Mouse (Mus musculus) intestine, embryonic 15.5 days (tissue): ENCODE results near the gene Ccr4. TPM values are rescaled to one million over a fixed set of nuclear protein-coding genes. Genes with fewer than 3 reads are reported as not detected.
"Not testable (repeated sequence)": the region's sequence is repeated elsewhere in the genome, so short reads cannot be mapped to it uniquely, and the experiment has no call there.

ENCODE experiments used
- ATAC-seq: fragments of 200-750 bp; cut with Nextera tagmentation; 2 replicates; pipeline ENCODE4 v1.8.0; 2017; ENCODE audit warnings: moderate TSS enrichment, moderate library complexity
- H3K27ac ChIP-seq: fragments of 300-500 bp; sonication (generic); 2 replicates; pipeline ENCODE4 v1.5.1; 2015; ENCODE audit warnings: mild to moderate bottlenecking, inconsistent platforms
- H3K27me3 ChIP-seq: fragments of 300-500 bp; sonication (generic); replicated peaks from 2 replicates; pipeline ENCODE4 v1.6.1; 2015; ENCODE audit warnings: inconsistent platforms
- H3K36me3 ChIP-seq: fragments of 300-500 bp; sonication (generic); 2 replicates; pipeline ENCODE4 v1.6.1; 2015; ENCODE audit warnings: inconsistent platforms
- H3K4me1 ChIP-seq: fragments of 300-500 bp; sonication (generic); replicated peaks from 2 replicates; pipeline ENCODE4 v1.6.1; 2015; ENCODE audit warnings: inconsistent platforms
- H3K4me2 ChIP-seq: fragments of 300-500 bp; sonication (generic); replicated peaks from 2 replicates; pipeline ENCODE4 v1.6.1; 2015; ENCODE audit warnings: mild to moderate bottlenecking, inconsistent platforms
- H3K4me3 ChIP-seq: fragments of 300-500 bp; sonication (generic); replicated peaks from 2 replicates; pipeline ENCODE4 v1.5.1; 2015; ENCODE audit warnings: inconsistent platforms
- H3K9ac ChIP-seq: fragments of 300-500 bp; sonication (generic); 2 replicates; pipeline ENCODE4 v1.6.1; 2015; ENCODE audit warnings: inconsistent platforms
- H3K9me3 ChIP-seq: fragments of 300-500 bp; sonication (generic); 2 replicates; pipeline ENCODE4 v1.6.1; 2016; ENCODE audit warnings: inconsistent platforms
- WGBS: fragments of 180-500 bp; shearing (Covaris S2); methylation state at CpG from one replicate; pipeline ENCODE4 v1.1.7; 2015; 5-methylcytosine and 5-hydroxymethylcytosine counted together
- polyA plus RNA-seq: library from polyadenylated mRNA; unstranded; fragments of >200 nt; fragmentation: Nextera tagmentation; extraction: Ambion mirVana; gene quantifications from 2 replicates; pipeline ENCODE4 v1.2.1, GENCODE M21; 2015

Ccr4 gene
- polyA plus RNA-seq, 1 experiment from 2014 or later: 0.63 TPM

GRCm38 (mm10) chr9:114534747-114535517 is 30.2 kb upstream of the Ccr4 start:
- no peaks in the 10 kb centered on the region for H3K9me3 ChIP-seq
- no peak for ATAC-seq
- H3K27ac ChIP-seq: no peak overlapping the region
- H3K27me3 ChIP-seq: no peaks in the 10 kb centered on the region
- H3K9ac ChIP-seq: no peak overlapping the region
- H3K4me2 ChIP-seq: no peak overlapping the region
- 82% methylated on average over 9 of the region's 9 CpGs for WGBS
- H3K36me3 ChIP-seq: no peaks in the 10 kb centered on the region
- H3K4me1 ChIP-seq: peaks cover 11% of the 10 kb centered on the region
- no peak overlapping the region for H3K4me3 ChIP-seq

- peaks cover 11% of the 10 kb centered on the region for H3K4me1 ChIP-seq
- no peak overlapping the region for H3K9ac ChIP-seq
- no peak overlapping the region for H3K4me3 ChIP-seq
- WGBS: 78% methylated on average over 4 of the region's 4 CpGs
- H3K4me2 ChIP-seq: no peak overlapping the region
- no peak overlapping the region for H3K27ac ChIP-seq
- no peaks in the 10 kb centered on the region for H3K36me3 ChIP-seq
- no peaks in the 10 kb centered on the region for H3K9me3 ChIP-seq
- H3K27me3 ChIP-seq: no peaks in the 10 kb centered on the region
- 0 out of 2 replicates have a peak, but pooled peaks have one; percentile 24 for ATAC-seq
Measured at GRCm38 (mm10) chr9:114533848-114534247, 29.1 kb upstream of the Ccr4 start.

GRCm38 (mm10) chr9:114531276-114531675 is 26.6 kb upstream of the Ccr4 start:
- 23% methylated on average over 11 of the region's 11 CpGs for WGBS
- no peak for ATAC-seq

GRCm38 (mm10) chr9:114528680-114529048 is 23.9 kb upstream of the Ccr4 start:
- no peaks in the 10 kb centered on the region for H3K9me3 ChIP-seq
- H3K27me3 ChIP-seq: no peaks in the 10 kb centered on the region
- ATAC-seq: no peak
- H3K4me2 ChIP-seq: no peak overlapping the region
- H3K36me3 ChIP-seq: no peaks in the 10 kb centered on the region
- no peak overlapping the region for H3K9ac ChIP-seq
- H3K27ac ChIP-seq: 0 out of 2 replicates have a peak overlapping the region, but pooled peaks have one; percentile 3
- H3K4me1 ChIP-seq: peaks cover 24% of the 10 kb centered on the region
- no peak overlapping the region for H3K4me3 ChIP-seq
- WGBS: 46% methylated on average over 9 of the region's 9 CpGs

More at GRCm38 (mm10) chr9:114531276-114531675, 26.6 kb upstream of the Ccr4 start:
- H3K9ac ChIP-seq: no peak overlapping the region
- H3K4me3 ChIP-seq: no peak overlapping the region
- H3K27ac ChIP-seq: no peak overlapping the region
- H3K27me3 ChIP-seq: no peaks in the 10 kb centered on the region
- no peak overlapping the region for H3K4me2 ChIP-seq
- no peaks in the 10 kb centered on the region for H3K9me3 ChIP-seq
- peaks cover 17% of the 10 kb centered on the region for H3K4me1 ChIP-seq
- no peaks in the 10 kb centered on the region for H3K36me3 ChIP-seq

GRCm38 (mm10) chr9:114527992-114528679 is 23.4 kb upstream of the Ccr4 start:
- Histone ChIP-seq H3K27me3 (no peaks in the 10 kb centered on the region), H3K4me2 (peak overlapping the region; percentile 40), H3K27ac (0 out of 2 replicates have a peak overlapping the region, but pooled peaks have one; percentile 3), H3K4me3 (no peak overlapping the region), H3K36me3 (no peaks in the 10 kb centered on the region), H3K9ac (no peak overlapping the region), H3K9me3 (no peaks in the 10 kb centered on the region), H3K4me1 (peaks cover 24% of the 10 kb centered on the region)
- peak; percentile 34 for ATAC-seq
- 27% methylated on average over 17 of the region's 17 CpGs for WGBS

GRCm38 (mm10) chr9:114527085-114527484 is 22.4 kb upstream of the Ccr4 start:
- H3K4me1 ChIP-seq: peaks cover 24% of the 10 kb centered on the region
- no peaks in the 10 kb centered on the region for H3K27me3 ChIP-seq
- H3K4me3 ChIP-seq: peak overlapping the region; percentile 20
- peak overlapping the region; percentile 56 for H3K4me2 ChIP-seq
- no peaks in the 10 kb centered on the region for H3K36me3 ChIP-seq
- H3K9ac ChIP-seq: no peak overlapping the region
- ATAC-seq: peak; percentile 50
- WGBS: 7% methylated on average over 16 of the region's 16 CpGs
- H3K27ac ChIP-seq: peak overlapping the region; percentile 62
- H3K9me3 ChIP-seq: no peaks in the 10 kb centered on the region

- Histone ChIP-seq H3K36me3 (no peaks in the 10 kb centered on the region), H3K9me3 (no peaks in the 10 kb centered on the region), H3K4me3 (peak overlapping the region; percentile 20; the same call in 1 of the 2 replicates), H3K27ac (peak overlapping the region; percentile 62), H3K9ac (no peak overlapping the region), H3K4me1 (peaks cover 24% of the 10 kb centered on the region), H3K4me2 (peak overlapping the region; percentile 56), H3K27me3 (no peaks in the 10 kb centered on the region)
- ATAC-seq: peak; percentile 33
- WGBS: 16% methylated on average over 8 of the region's 8 CpGs
Measured at GRCm38 (mm10) chr9:114526581-114526980, 21.9 kb upstream of the Ccr4 start.

GRCm38 (mm10) chr9:114525891-114526290 is 21.2 kb upstream of the Ccr4 start:
- Histone ChIP-seq H3K4me1 (peaks cover 24% of the 10 kb centered on the region), H3K4me2 (peak overlapping the region; percentile 14; the same call in 1 of the 2 replicates), H3K27ac (peak overlapping the region; percentile 23; the same call in 1 of the 2 replicates), H3K27me3 (no peaks in the 10 kb centered on the region), H3K4me3 (no peak overlapping the region), H3K9ac (no peak overlapping the region), H3K9me3 (no peaks in the 10 kb centered on the region), H3K36me3 (no peaks in the 10 kb centered on the region)
- 32% methylated on average over 8 of the region's 8 CpGs for WGBS
- ATAC-seq: no peak

GRCm38 (mm10) chr9:114525073-114525633 is 20.4 kb upstream of the Ccr4 start:
- WGBS: 91% methylated on average over 13 of the region's 15 CpGs
- H3K27ac ChIP-seq: no peak overlapping the region
- H3K27me3 ChIP-seq: no peaks in the 10 kb centered on the region
- no peak overlapping the region for H3K9ac ChIP-seq
- no peak overlapping the region for H3K4me3 ChIP-seq
- H3K4me2 ChIP-seq: no peak overlapping the region
- ATAC-seq: no peak
- no peaks in the 10 kb centered on the region for H3K9me3 ChIP-seq
- no peaks in the 10 kb centered on the region for H3K36me3 ChIP-seq
- peaks cover 24% of the 10 kb centered on the region for H3K4me1 ChIP-seq

GRCm38 (mm10) chr9:114522501-114522900 is 17.8 kb upstream of the Ccr4 start:
- ATAC-seq: no peak
- H3K9ac ChIP-seq: no peak overlapping the region
- H3K4me3 ChIP-seq: no peak overlapping the region
- peaks cover 28% of the 10 kb centered on the region for H3K4me1 ChIP-seq
- WGBS: 80% methylated on average over 9 of the region's 9 CpGs
- no peak overlapping the region for H3K27ac ChIP-seq
- H3K36me3 ChIP-seq: no peaks in the 10 kb centered on the region
- no peak overlapping the region for H3K4me2 ChIP-seq
- no peaks in the 10 kb centered on the region for H3K27me3 ChIP-seq
- H3K9me3 ChIP-seq: no peaks in the 10 kb centered on the region

- 54% methylated on average over 5 of the region's 5 CpGs for WGBS
- no peaks in the 10 kb centered on the region for H3K36me3 ChIP-seq
- no peak for ATAC-seq
Measured at GRCm38 (mm10) chr9:114522041-114522440, 17.3 kb upstream of the Ccr4 start.

GRCm38 (mm10) chr9:114520529-114520928 is 15.8 kb upstream of the Ccr4 start:
- ATAC-seq, H3K4me2 ChIP-seq, H3K9ac ChIP-seq, H3K36me3 ChIP-seq, H3K27ac ChIP-seq, H3K9me3 ChIP-seq, H3K27me3 ChIP-seq, H3K4me3 ChIP-seq: not testable (repeated sequence)
- WGBS: 61% methylated on average over 4 of the region's 4 CpGs
- H3K4me1 ChIP-seq: peaks cover 18% of the 10 kb centered on the region

More at GRCm38 (mm10) chr9:114522041-114522440, 17.3 kb upstream of the Ccr4 start:
- Histone ChIP-seq H3K27me3 (no peaks in the 10 kb centered on the region), H3K9ac (no peak overlapping the region), H3K27ac (no peak overlapping the region), H3K4me1 (peaks cover 30% of the 10 kb centered on the region), H3K4me3 (no peak overlapping the region), H3K9me3 (no peaks in the 10 kb centered on the region), H3K4me2 (no peak overlapping the region)
